Mouse (Mus musculus) heart, adult 2 months (tissue): ENCODE data around the gene Zfp82. TPM values are rescaled to one million over a fixed set of nuclear protein-coding genes. Genes with fewer than 3 reads are reported as not detected.

ENCODE experiments used
- DNase-seq, 2 experiments: peaks; one replicate each; pipeline ENCODE4 v3.0.0; 2021
- H3K27ac ChIP-seq: fragments of 200-600 bp; 2 replicates; pipeline ENCODE4 v1.8.1; 2022
- H3K27me3 ChIP-seq: fragments of 200-500 bp; 2 replicates; pipeline ENCODE4 v1.6.1; 2012; ENCODE audit warnings: mild to moderate bottlenecking, low read length, inconsistent platforms, mixed read lengths; ENCODE audit not compliant: control insufficient read depth, insufficient read depth
- H3K36me3 ChIP-seq: fragments of 200-500 bp; 2 replicates; pipeline ENCODE4 v1.6.1; 2012; ENCODE audit warnings: low read length, inconsistent platforms; ENCODE audit not compliant: control insufficient read depth, insufficient read depth
- H3K4me1 ChIP-seq: fragments of 200-500 bp; 2 replicates; pipeline ENCODE4 v1.6.1; 2011; ENCODE audit warnings: low read length; ENCODE audit not compliant: control insufficient read depth, insufficient read depth
- H3K4me3 ChIP-seq: fragments of 200-600 bp; 2 replicates; pipeline ENCODE4 v1.8.1; 2022
- H3K79me2 ChIP-seq: fragments of 200-500 bp; replicated peaks from 2 replicates; pipeline ENCODE4 v1.6.1; 2012; ENCODE audit warnings: mild to moderate bottlenecking, inconsistent platforms, low read length, moderate library complexity, mixed read lengths; ENCODE audit not compliant: control insufficient read depth, insufficient read depth
- H3K9ac ChIP-seq: fragments of 200-500 bp; 2 replicates; pipeline ENCODE4 v1.6.1; 2012; ENCODE audit warnings: low read depth, mild to moderate bottlenecking, control low read depth, inconsistent platforms, low read length, mixed read lengths
- CTCF ChIP-seq: fragments of 200-600 bp; IDR thresholded peaks from 2 replicates; pipeline ENCODE4 v1.8.1; 2022; ENCODE audit warnings: antibody characterized with exemption, mild to moderate bottlenecking, moderate library complexity
- EP300 ChIP-seq: fragments of 200-500 bp; IDR thresholded peaks from 2 replicates; pipeline ENCODE4 v1.6.1; 2011; ENCODE audit warnings: low read depth, low read length, control low read depth; ENCODE audit not compliant: insufficient read depth
- POLR2A ChIP-seq: fragments of 200-500 bp; IDR thresholded peaks from 2 replicates; pipeline ENCODE4 v1.6.1; 2011; ENCODE audit warnings: mild to moderate bottlenecking, low read depth, low read length, control low read depth; ENCODE audit not compliant: insufficient read depth
- WGBS: fragments of 180-500 bp; shearing (Covaris S2); methylation state at CpG from one replicate; pipeline ENCODE4 v1.1.7; 2018; 5-methylcytosine and 5-hydroxymethylcytosine counted together
- intact Hi-C: fragments of 180-260 bp; cut with DNase I; formaldehyde crosslinking; loops from one replicate; pipeline ENCODE4 v1.15.1; 2025
- polyA plus RNA-seq: library from polyadenylated mRNA; depleted of rRNA; stranded (reverse); fragments of >200 nt; gene quantifications from 2 replicates; pipeline ENCODE4 v1.2.3, GENCODE M21; 2012
- total RNA-seq, 2 experiments: library from RNA; stranded (reverse); gene quantifications; 2 replicates each; pipeline ENCODE4 v1.2.3; 2021

The Zfp82 gene
- total and polyA plus RNA-seq, 3 experiments: 0.74 to 2.8 (median 1.3) TPM

DNA sequence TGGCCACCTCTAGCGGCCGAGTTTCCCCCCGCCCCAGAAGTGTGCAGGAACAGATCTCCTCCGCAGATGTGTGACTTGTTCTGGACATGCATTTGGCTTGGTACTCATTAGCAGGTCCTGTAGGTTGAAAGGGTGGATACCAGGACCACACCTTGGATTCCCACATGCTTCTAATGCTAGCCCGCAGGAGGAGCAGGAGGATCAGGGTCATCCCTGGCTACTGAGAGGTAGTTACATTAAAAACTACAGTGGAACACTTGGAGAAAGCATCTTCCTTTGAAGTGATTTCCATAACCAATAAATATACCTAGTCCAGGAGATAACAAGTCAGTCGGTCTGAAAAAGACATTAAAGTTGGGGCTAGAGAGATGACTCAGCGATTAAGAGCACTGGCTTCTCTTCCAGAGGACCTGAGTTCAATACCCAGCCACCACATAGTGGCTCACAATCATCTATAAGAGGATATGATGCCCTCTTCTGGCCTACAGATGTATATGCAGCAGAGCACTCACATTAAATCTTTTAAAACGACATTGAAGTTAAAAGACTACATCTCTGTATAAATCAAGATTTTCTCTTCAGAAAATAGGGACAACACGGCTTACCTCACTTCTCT is 18.4 kb upstream of the Zfp82 start:
- H3K9ac ChIP-seq: peak overlapping the region; percentile 44
- TF ChIP-seq CTCF (peak; percentile 71), POLR2A (no peak)
- no peaks in the 10 kb centered on the region; the same call in 1 of the 2 replicates for H3K79me2 ChIP-seq
- peak overlapping the region; percentile 86 for H3K4me3 ChIP-seq
- intact Hi-C loops: loop anchor here (2.0 to 5.0 kb wide), 2 partner anchors 40 to 184 kb away; partner anchors contain the start of genes Zfp14, Zfp27 and Zfp383
- no peak for DNase-seq
- 5% methylated on average over 9 of the region's 9 CpGs for WGBS
- no peaks in the 10 kb centered on the region for H3K36me3 ChIP-seq
- peaks cover 4% of the 10 kb centered on the region for H3K4me1 ChIP-seq
- peak overlapping the region; percentile 73 for H3K27ac ChIP-seq
- no peaks in the 10 kb centered on the region for H3K27me3 ChIP-seq

DNA sequence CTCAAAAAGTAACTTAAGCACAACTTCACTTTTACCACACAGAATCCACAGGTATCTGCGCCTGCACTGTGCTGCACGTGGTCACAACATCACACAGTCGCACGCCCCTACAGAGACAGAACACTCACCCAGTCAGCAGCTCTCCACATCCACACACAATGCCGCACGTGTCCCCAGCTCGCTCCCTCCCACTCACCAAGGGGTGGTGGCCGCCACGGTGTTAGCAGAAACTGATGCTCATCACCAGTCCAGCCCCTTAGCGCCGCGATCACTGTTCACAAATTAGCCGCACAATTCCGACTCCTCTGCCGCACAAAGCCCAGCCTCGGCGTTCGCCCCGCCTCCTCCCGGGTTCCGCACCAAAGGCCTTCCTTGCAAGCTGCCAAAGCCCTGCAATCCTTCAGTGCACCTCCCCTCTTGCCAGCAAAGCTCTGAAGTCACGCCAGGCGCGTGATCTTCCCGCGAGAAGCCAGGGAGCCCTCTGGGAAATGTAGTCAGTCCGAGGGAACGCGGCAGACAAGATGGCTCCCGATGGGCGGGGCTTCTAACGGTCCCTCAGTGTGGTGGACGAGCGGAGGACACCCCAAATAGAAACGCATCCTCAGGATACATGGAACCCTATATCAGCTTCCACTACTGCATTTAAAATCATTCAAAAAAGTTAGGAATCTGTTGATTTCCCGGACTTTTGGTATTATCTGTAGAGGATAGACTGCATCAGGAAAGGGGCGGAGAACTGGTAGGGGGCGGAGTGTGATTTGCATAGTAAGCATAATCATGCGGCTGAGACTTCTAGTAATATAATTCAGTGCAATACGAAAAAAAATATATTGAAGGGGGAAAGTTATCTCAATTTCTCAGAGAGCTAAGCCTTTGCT is 17.6 kb upstream of the Zfp82 start, which contains the start of the genes Gm26920 and Zfp566:
Gm26920 (minus strand) TSS at position 319 of the 878 bp plus-strand sequence.
Zfp566 (minus strand) TSS at position 436 of the 878 bp plus-strand sequence.
- Histone ChIP-seq H3K27me3 (no peaks in the 10 kb centered on the region), H3K9ac (peak within 1 kb of the TSS; percentile 67), H3K4me3 (peak within 1 kb of the TSS; percentile 86), H3K36me3 (no peaks in the 10 kb centered on the region), H3K27ac (peak within 1 kb of the TSS; percentile 73), H3K79me2 (no peaks in the 10 kb centered on the region), H3K4me1 (peaks cover 3% of the 10 kb centered on the region)
- WGBS: under 1% methylated on average over 40 of the region's 40 CpGs
- intact Hi-C loops: loop anchor here (2.0 to 5.0 kb wide), 2 partner anchors 40 to 183 kb away; partner anchors contain the start of genes Zfp14, Zfp27 and Zfp383
- peak; percentile 96 to 97 for DNase-seq
- TF ChIP-seq EP300 (peak; percentile 70; the same call in 1 of the 2 replicates), CTCF (no peak), POLR2A (peak; percentile 85)

DNA sequence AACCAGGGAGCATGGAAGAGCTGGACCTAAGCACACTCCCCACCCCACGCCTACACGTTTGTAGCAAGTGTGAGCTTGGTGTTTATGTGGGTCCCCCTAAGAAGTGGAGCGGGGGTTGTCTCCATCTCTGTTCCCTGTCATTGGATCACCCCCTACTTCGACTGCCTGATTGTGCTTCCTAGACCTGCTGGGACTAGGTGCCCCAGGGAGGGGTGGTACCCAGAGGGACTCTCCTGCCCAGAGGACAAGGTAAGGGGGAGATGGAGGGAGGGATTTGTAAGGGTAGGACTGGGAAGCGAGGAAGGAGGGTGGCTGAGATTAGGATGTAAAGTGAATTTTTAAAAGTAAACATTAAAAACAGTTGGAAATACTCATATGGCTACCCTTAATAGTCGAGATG is 16.7 kb upstream of the Zfp82 start:
- 34% methylated on average over 6 of the region's 6 CpGs for WGBS
- peak overlapping the region; percentile 86 for H3K4me3 ChIP-seq
- TF ChIP-seq CTCF (no peak), POLR2A (no peak), EP300 (no peak)
- H3K36me3 ChIP-seq: no peaks in the 10 kb centered on the region
- intact Hi-C loops: loop anchor here (2.0 to 5.0 kb wide), 2 partner anchors 17 to 33 kb away; partner anchors contain the start of genes Zfp382 and Zfp82
- DNase-seq: no peak
- H3K9ac ChIP-seq: no peak overlapping the region; the same call in 1 of the 2 replicates
- H3K27me3 ChIP-seq: no peaks in the 10 kb centered on the region
- H3K27ac ChIP-seq: no peak overlapping the region
- H3K4me1 ChIP-seq: peaks cover 3% of the 10 kb centered on the region
- no peaks in the 10 kb centered on the region for H3K79me2 ChIP-seq

DNA sequence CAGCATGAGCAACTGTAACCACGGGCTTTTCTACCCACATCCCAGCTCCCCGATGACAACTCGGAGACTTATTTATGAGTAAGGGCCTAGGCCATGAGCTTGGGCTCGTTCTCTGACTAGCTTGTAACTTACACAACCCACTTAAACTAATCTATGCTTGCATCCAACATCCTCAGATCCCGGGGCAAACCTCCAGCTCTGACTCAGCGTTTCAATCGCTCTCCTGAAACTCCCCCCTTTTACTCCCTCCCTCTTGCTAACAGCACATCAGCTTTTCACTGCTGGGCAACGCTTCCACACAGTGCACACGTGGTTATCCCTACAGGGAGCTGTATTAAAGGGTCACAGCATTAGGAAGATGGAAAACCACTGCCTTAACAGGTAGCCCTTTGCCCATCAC is 13.8 kb upstream of the Zfp82 start:
- no peaks in the 10 kb centered on the region for H3K79me2 ChIP-seq
- H3K27ac ChIP-seq: no peak overlapping the region
- no peak overlapping the region for H3K9ac ChIP-seq
- 87% methylated on average over 9 of the region's 9 CpGs for WGBS
- peaks cover 3% of the 10 kb centered on the region for H3K4me1 ChIP-seq
- no peaks in the 10 kb centered on the region for H3K27me3 ChIP-seq
- intact Hi-C loops: loop anchor here (5.0 kb wide), 1 partner anchor 36 kb away; the partner anchor contains the start of gene Zfp382
- DNase-seq: no peak
- H3K4me3 ChIP-seq: no peak overlapping the region
- TF ChIP-seq CTCF: no peak
- TF ChIP-seq POLR2A: no peak
- no peak for TF ChIP-seq EP300
- H3K36me3 ChIP-seq: no peaks in the 10 kb centered on the region

DNA sequence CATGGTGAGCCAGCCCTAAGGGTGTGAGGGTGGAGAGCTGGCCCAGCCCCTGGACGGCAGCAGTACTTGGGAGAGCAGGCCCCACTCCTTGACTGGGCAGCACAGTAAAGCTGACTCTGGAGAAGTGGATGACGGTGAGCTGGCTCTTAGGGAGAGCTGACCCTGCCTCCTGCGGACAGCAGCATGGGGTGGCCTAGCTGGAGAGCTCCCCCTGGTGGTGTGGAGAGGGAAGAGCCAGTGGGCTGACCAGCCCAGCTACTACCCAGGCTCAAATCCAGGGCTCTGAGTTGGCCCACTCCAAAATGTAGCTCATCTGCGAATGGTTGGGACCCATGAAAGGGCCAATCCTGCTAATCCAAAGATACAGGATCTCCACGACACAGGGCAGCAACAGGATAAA is 8.1 kb downstream of the Zfp82 start:
- H3K36me3 ChIP-seq: no peaks in the 10 kb centered on the region
- H3K4me1 ChIP-seq: no peaks in the 10 kb centered on the region
- no peak overlapping the region for H3K9ac ChIP-seq
- no peaks in the 10 kb centered on the region for H3K79me2 ChIP-seq
- WGBS: 84% methylated on average over 5 of the region's 5 CpGs
- no peaks in the 10 kb centered on the region for H3K27me3 ChIP-seq
- no peak overlapping the region for H3K27ac ChIP-seq
- TF ChIP-seq CTCF (peak; percentile 47), EP300 (no peak), POLR2A (no peak)
- H3K4me3 ChIP-seq: no peak overlapping the region
- intact Hi-C loops: no loop called here
- DNase-seq: no peak

DNA sequence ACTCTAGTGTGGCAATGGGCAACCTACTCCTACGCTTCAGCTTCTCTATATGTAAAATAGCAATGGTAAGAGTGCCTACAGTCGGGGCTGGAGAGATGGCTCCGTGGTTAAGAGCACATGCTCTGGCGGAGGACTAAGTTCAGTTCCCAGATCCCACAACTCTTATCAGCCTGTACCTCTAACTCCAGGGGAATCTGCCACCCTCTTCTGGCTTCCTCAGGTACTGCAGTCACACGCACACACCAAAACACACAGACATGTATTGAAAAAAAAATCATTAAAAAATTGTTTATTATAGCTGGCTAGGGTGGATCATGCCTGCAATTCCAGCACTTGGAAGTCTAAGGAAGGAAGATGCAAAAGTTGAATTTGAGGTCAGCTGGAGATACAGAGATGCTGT is 10.2 kb downstream of the Zfp82 start:
- 88% methylated on average over 5 of the region's 5 CpGs for WGBS
- no peaks in the 10 kb centered on the region for H3K4me1 ChIP-seq
- no peak overlapping the region for H3K9ac ChIP-seq
- no peak for DNase-seq
- H3K36me3 ChIP-seq: no peaks in the 10 kb centered on the region
- intact Hi-C loops: no loop called here
- H3K27me3 ChIP-seq: no peaks in the 10 kb centered on the region
- no peak overlapping the region for H3K27ac ChIP-seq
- no peaks in the 10 kb centered on the region for H3K79me2 ChIP-seq
- TF ChIP-seq CTCF (peak; percentile 53), POLR2A (no peak)
- no peak overlapping the region for H3K4me3 ChIP-seq
